Mouse (Mus musculus) liver (tissue): Measurements from ENCODE around the gene Slc3a1.

Experiments
- DNase-seq: peaks from one replicate; pipeline ENCODE4 v3.0.0-alpha.2; 2020; ENCODE audit warnings: mixed read lengths

Slc3a1 gene

DNA sequence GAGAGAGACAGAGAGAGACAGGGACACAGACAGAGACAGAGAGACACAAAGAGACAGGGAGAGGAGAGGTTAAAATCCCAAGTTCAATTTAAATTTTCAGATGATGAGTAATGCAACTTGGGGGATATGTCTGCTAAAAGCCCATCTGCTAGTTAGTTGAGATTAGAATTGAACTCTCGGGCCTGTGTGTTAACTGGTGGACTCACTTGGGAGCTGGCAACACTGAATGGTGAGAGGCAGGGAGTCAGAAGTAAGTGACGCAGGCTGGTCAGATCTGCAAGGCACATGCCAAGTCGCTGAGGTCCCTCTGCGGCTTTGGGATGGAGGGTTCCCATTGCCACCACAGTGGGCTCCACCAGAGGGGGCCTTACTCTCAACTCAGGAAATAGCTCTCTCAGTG lies 10.1 kb downstream of the Slc3a1 start:
- no peak for DNase-seq

- DNase-seq = no peak
Measured at GRCm38 (mm10) chr17:85038761-85039160, 10.6 kb downstream of the Slc3a1 start.

DNA sequence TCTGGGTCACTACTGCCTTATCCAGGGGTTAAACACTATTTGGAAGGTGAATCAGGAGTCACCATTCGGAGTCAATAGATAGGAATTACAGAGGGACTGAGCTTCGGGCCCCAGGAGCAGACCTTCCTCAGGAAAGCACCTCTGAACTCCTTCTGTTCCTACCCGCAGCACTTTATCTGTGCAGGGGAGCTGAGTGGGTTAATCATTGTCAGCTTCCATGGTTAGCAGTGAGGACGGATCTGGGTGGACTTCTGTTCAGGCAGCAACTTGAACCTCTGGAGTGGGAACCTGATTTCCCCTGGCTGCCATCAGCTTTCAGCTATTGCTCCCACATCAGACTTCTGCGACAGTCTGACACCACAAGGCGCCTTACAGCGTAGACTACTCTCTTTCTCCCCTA lies 12.7 kb downstream of the Slc3a1 start:
- no peak for DNase-seq

DNA sequence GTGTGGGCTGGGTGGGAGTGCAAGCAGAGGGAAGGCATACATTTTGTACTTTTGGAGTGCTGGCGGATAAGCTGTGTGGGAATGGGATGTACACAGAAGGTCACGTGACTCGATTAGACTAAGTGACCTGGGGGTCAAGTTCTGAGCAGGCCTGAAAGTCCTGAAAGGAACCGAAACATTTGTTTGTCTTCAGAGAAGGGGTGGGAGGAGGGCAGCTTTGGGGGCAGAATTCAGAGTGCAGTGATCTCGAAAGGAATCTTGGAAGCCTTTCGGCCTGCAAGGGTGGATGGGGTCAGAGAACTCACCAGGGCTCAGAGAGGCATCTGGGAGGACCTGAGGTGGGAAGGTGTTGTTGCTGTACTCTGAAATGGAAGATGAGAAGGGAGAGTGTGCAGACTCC lies 14.2 kb downstream of the Slc3a1 start:
- DNase-seq = no peak

- DNase-seq = no peak
Measured at GRCm38 (mm10) chr17:85043404-85043816, 15.2 kb downstream of the Slc3a1 start.

DNA sequence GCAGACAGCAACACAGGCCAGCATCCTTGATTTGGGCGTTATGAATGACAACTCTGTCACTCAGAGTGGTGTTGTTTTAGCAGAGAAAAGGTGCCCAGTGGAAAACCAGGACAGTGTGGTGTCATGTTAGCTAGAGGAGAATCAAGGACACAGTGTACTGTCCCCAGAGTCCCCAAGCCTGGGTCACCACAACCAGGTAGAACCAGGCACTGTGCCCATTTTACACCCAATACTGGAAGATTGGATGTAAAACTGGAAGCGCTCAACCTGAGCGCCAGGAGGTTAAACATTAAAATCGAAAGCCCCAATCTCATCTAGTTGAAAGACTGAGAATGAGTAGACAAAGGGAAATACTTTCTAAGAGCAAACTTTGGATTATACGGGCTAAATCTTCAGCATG lies 16.3 kb downstream of the Slc3a1 start:
- no peak for DNase-seq

DNA sequence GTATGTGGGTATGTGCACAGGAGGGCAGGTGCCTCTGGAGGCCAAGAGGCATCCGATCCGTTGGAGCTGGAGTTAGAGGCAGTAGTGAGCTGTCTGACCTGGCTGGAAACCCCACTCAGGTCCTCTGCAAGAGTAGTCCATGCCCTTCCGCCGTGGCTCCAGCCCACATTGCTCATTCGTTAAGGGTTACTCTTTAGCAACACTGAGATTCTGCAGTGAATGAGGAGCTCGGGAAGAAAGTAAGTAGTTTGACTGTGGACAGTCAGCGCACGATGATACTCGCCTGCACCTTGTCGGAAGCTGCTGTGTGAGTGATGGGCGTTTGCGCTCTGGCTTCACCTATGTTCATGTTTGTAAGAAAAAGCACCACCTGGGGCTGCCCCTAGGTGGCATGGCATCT lies 17.0 kb downstream of the Slc3a1 start:
- no peak for DNase-seq

- no peak for DNase-seq
Measured at GRCm38 (mm10) chr17:85048379-85048778, 20.2 kb downstream of the Slc3a1 start.

DNA sequence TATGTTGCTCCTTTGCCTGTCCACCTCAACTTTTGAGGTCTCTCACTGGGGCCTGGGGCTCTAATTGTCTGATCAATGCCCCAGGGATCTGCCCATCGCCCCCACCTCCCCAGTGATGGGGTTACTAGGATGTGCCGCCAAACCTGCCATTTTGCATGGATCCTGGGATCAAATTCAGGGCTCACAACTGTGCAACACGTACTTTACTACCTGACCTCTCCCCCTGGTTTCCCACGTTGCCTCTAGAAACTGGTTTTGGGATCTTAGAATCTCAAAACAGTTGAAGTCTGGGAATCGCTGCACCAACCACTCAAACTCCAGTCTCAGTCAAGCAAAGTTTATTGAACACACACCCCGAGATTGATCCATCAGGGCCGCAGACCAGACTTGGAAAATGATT lies 30.1 kb downstream of the Slc3a1 start:
- no peak for DNase-seq

- DNase-seq = no peak
Measured at GRCm38 (mm10) chr17:85059136-85059535, 31.0 kb downstream of the Slc3a1 start.

DNA sequence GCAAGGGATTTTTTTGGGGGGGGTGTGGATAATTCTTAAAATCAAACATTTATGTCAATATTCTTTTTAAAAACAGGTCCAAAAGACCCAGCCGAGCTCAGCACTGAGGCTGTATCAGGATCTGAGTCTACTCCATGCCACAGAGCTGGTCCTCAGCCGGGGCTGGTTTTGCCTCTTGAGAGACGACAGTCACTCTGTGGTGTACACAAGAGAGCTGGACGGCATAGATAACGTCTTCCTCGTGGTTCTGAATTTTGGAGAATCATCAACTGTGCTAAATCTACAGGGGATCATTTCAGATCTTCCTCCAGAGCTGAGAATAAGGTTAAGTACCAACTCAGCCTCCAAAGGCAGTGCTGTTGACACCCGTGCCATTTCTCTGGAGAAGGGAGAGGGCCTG lies 35.4 kb downstream of the Slc3a1 start:
- no peak for DNase-seq

GRCm38 (mm10) chr17:85067331-85067730 lies 39.2 kb downstream of the Slc3a1 start:
- no peak for DNase-seq

DNA sequence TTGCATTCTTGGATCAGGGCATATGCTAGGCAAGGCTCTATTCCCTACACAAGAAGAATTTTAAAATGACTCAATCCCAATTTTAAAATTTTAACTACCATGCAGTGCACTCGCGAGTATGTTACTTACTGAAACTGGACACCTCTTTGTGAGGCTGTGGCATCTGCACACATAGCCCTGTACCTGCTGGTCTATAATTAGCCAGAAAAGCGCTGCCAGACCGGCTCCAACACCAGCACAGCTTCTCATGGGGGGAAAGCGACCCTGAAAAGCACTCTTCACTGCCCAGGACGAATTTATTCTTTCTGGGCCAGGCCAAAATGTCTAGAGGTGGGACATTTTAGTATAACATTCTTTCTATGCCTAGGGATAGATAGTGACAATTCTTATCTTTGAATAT lies 42.5 kb downstream of the Slc3a1 start:
- no peak for DNase-seq

DNA sequence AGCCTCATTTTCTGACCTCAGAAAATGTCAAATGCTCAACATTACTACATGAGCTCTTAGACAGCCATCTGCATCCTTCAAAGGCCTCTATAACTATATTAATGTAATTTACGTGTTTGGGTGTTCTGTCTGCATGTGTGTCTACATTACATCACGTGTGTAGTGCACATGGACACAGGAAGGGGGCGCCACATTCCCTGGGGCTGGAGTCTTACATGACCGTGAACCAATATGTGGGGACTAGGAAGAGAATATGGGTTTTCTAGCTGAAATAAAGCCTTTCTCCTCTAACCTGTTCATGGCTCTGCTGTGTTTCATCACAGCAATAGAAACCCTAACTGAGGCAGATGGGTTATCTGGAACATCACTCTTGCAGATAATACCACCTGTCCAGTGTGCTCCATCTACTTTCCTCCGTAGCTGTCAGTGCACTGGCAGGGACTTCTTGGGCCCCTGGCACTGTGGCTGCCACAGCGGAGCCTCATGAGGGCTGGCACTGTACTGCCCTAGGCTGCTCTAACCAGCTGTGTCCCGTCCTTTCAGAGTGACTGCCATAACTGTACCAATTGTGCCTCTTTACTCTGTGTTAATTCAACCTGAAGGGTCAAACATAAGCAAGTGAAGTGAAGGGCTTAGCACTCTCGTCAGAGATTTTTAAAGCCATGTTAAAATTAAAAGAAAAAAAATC lies 43.1 kb downstream of the Slc3a1 start:
- DNase-seq = no peak

GRCm38 (mm10) chr17:85072383-85072782 lies 44.2 kb downstream of the Slc3a1 start:
- DNase-seq = no peak

DNA sequence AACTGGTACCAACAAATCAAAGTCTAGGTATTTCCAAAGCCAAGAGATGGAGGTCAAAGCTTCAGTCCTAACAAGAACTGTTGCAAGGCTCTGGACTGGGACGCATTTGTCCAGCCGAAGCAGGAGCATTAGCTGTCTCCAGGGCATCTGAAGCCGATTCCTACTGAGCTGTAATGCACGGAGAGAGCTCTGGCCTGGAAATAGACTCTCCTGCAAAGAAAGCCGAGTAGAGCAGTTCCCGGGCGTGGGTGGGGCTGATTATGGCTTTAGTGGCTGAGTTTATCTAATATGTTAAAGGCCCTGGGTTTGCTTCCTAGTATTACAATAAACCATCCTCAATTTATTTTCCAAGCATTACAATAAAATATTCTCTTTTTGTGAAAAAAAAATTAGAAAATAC lies 45.0 kb downstream of the Slc3a1 start:
- DNase-seq = no peak

- DNase-seq = no peak
Measured at GRCm38 (mm10) chr17:85074083-85074482, 45.9 kb downstream of the Slc3a1 start.

GRCm38 (mm10) chr17:85079276-85079675 lies 51.1 kb downstream of the Slc3a1 start:
- no peak for DNase-seq

- DNase-seq = no peak
Measured at GRCm38 (mm10) chr17:85080781-85081180, 52.6 kb downstream of the Slc3a1 start.

- no peak for DNase-seq
Measured at GRCm38 (mm10) chr17:85085335-85085734, 57.2 kb downstream of the Slc3a1 start.

- no peak for DNase-seq
Measured at GRCm38 (mm10) chr17:85086501-85086900, 58.3 kb downstream of the Slc3a1 start.

DNA sequence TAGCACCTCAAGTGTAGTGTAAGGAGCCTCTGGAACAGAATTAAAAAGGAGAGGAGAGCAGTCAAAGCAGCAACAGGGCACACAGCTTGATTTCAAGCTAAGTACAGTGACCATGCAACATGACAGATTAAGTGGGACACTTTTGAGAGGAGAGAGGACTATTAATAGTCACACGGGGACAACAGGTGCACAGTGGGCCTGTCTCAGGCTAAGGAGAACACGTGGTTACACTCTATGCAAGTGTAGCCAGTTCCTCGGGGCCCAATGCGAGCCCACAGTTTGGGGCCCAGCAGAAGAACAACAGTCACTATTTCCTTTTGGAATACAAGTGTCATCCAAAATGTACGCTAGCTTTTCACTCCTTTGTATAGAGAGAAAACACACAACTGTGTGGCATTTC lies 59.4 kb downstream of the Slc3a1 start:
- DNase-seq = no peak

GRCm38 (mm10) chr17:85088401-85088800 lies 60.2 kb downstream of the Slc3a1 start:
- no peak for DNase-seq

DNA sequence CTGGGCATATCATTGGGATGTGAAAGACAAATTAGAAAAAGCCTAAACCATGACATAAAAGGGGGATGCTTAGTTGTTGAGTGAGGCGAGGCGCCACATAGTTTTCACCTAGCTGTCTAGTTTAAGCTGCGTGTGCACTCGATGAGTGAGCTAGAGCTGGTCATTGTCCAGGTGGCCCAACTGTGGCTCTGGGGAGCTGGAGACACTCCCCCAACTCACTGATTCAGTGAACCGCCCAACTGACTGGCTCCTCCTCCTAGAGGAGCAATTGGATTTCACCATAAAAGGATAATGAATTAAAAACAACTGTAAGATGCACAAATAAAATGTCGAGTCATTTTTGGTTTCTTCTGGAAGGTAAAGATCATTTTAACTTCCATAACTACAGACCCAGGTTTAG lies 60.8 kb downstream of the Slc3a1 start:
- DNase-seq = no peak

DNA sequence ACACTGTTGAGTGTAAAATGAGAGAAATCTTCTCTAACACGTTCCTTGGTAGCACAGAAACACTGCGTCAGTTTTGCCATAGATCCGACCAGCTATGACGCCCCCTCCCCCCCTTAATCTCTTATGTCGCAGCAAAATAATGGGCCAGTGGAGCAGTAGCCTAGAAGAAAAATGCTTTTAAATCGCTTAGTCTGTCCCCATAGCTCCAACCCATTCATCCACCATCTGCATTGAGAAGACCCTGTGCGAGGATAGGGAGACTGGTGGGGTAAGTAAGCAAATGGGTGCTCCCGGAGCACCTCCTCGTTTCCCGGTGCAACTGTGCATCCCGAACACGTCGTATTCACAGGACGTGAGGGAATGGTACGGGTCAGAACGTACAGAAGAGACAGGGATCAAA lies 61.4 kb downstream of the Slc3a1 start:
- no peak for DNase-seq
